Mouse (Mus musculus) small intestine, adult 2 months (tissue): ENCODE data around the gene Bcl11a.

Experiments
- CTCF ChIP-seq: fragments of 200-500 bp; IDR thresholded peaks from 2 replicates; pipeline ENCODE4 v1.5.1; 2012; ENCODE audit warnings: low read depth, mild to moderate bottlenecking, control low read depth, inconsistent platforms, low read length, moderate library complexity, mixed read lengths; ENCODE audit not compliant: insufficient replicate concordance, insufficient read length; ENCODE audit errors: extremely low read depth
- POLR2A ChIP-seq: fragments of 200-500 bp; IDR thresholded peaks from 2 replicates; pipeline ENCODE4 v1.6.1; 2012; ENCODE audit warnings: low read depth, mild to moderate bottlenecking, control low read depth, inconsistent platforms, low read length, moderate library complexity

GRCm38 (mm10) chr11:24090443-24090842 is 12.6 kb downstream of the Bcl11a start:
- TF ChIP-seq CTCF (no peak), POLR2A (no peak)
